Mouse (Mus musculus) urinary bladder, adult 18-20 months (tissue): ENCODE data around the gene Prdm10.

Experiments
- DNase-seq, 2 experiments: peaks; one replicate each; pipeline ENCODE4 v3.0.0; 2022; ENCODE audit warnings: low spot score in 2 of 2, mixed read lengths in 2 of 2

Prdm10 gene

DNA sequence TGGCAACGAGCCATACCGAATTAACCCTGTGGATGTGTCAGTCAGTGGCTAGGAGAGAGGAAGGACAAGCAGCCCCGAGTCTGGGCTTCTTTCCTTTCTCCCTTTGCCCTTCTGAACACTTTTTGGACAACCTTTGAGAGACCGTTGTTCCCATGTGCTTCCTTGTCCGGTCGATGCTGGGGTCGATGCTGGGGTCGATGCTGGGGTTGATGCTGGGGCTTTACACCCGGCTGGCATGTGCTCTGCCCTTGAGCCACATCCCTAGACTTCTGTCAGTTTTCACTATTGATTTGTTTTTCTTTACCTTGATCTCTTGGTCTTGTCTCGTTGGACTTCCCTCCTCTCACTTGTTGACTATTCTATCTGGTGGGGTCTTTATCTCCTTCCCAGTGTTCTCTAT lies 73.2 kb downstream of the Prdm10 start:
- no peak for DNase-seq

- DNase-seq = no peak
These were observed 73.7 kb downstream of the Prdm10 start for GRCm38 (mm10) chr9:31354051-31354450.

GRCm38 (mm10) chr9:31363698-31364609 lies 83.6 kb downstream of the Prdm10 start:
- no peak for DNase-seq

DNA sequence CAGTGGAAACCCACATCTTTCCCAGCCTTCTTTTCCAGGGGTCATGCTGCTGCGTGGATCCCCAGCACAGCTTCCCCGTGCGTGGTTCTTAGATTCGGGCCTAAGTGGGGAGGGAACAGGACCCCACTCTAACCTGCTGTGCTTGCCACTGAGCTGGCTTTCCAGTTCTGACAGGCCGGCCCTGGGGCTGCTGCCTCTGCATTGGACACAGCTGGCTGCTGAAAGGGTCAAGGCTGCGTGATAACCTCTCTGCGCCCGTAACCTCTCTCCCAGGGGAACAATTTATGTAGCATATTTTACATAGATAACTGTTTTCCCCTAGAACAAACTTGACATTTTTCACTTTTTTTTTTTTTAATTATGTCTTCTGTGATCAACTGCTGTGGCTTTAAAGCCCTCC lies 84.7 kb downstream of the Prdm10 start:
- DNase-seq = no peak

- no peak for DNase-seq
These were observed 91.4 kb downstream of the Prdm10 start for GRCm38 (mm10) chr9:31371740-31372139.

GRCm38 (mm10) chr9:31376661-31377060 lies 96.3 kb downstream of the Prdm10 start:
- no peak for DNase-seq

- DNase-seq = no peak
These were observed 104.6 kb downstream of the Prdm10 start for GRCm38 (mm10) chr9:31384786-31385499.

- peak in 1 of 2 experiments; percentile 16 for DNase-seq
These were observed 105.1 kb downstream of the Prdm10 start for GRCm38 (mm10) chr9:31385500-31385869.

DNA sequence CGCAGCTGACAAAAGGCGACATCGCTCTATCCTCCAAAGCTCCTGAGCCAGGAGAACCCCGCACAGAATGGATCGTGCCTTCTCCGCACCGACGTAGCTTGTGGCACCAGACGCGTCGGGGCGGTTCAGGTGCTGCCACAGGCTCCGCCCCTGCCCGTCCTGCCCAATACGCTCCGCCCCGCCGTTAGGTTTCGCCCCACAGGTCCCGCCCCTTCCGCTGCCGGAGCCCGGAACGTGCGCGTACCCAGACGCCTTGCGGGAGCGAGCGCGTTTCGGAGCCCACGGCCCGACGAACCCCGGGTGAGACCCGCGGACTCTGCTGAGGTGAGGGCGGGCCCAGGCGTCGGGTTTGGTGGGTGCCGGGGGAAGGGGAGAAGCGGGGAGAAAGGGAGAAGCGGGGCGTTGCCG lies 105.6 kb downstream of the Prdm10 start, which contains the start of gene Nfrkb:
TSS of gene Nfrkb (plus strand) at position 246 of the 408 bp plus-strand sequence.
- peak; percentile 91 to 94 for DNase-seq

DNA sequence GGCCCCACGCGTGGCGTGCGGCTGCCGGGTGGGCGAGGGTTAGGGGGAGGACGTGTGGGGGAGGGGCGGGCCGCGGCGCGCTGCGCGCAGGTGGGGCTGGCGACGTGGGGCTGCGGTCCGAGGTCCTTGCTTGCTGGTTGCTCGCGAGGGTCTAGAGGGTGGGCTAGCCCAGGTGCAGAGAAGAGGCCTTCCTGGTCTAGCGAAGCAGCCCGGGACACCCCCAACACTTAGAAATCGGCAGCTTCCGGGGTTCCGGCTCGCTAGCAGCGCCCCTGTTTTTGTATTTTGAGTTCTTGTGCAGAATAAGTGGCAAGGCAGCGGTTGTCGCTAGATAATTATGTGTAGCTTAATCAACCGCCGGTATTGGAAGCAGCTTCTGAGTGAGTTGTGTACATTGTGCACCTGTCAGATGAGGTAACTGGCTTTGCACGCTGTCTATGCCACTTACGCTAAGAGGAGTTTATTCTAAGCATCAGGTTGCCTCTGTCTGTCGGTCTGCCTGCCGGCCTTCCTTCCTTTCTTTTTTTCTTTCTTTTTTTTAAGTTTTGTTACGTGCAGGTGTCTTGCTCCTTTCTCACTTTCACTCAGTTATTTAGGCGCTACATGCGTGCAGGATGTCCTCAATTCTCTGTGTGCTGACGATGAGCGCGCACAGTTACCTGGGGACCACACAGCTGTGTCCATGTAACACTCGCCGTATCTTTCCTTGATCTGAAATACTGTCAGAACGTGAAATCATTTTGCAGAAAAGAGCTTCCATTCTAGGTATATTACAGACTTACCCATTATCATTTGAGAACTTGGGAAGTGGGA lies 106.2 kb downstream of the Prdm10 start:
- DNase-seq = peak in 1 of 2 experiments; percentile 14

DNA sequence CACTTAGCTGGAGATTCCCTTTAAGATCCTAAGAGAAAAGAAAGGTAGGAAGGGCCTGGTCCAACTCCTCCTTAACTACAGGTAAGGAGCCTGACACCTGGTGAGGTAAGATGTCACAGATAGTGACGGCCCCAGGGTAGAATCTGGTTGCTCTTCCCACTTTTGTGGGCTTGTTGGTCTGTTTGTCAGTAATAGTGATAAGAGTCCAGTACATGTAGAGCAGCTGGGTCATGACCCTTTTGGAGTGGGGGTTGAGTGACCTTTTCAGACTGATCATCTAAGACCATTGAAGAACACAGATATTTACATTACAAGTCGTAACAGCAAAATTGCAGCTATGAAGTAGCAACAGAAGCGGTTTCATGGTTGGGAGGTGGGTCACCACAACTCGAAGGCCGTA lies 106.9 kb downstream of the Prdm10 start:
- no peak for DNase-seq

DNA sequence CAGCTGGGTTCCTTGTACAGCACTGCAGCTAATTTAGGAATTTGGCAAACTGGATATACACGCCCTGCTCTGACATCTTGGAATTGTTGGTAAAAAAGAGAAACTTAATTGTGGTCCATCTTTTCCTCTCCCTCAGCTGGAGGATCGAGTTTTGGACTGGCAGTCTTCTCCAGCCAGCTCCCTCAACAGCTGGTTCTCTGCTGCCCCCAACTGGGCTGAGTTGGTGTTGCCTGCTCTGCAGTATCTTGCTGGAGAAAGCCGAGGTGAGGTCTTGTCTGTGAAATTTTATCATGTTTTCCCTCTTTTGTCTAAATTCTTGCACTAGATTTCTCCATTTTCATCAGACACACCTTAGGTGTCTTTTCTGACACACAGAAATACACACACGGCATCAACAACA lies 120.1 kb downstream of the Prdm10 start:
- DNase-seq = peak; percentile 41 to 73

GRCm38 (mm10) chr9:31404311-31404710 lies 124.0 kb downstream of the Prdm10 start:
- DNase-seq = no peak

- DNase-seq = peak; percentile 33 to 35
These were observed 124.9 kb downstream of the Prdm10 start for GRCm38 (mm10) chr9:31405217-31405616.

GRCm38 (mm10) chr9:31412165-31412564 lies 131.8 kb downstream of the Prdm10 start:
- no peak for DNase-seq

DNA sequence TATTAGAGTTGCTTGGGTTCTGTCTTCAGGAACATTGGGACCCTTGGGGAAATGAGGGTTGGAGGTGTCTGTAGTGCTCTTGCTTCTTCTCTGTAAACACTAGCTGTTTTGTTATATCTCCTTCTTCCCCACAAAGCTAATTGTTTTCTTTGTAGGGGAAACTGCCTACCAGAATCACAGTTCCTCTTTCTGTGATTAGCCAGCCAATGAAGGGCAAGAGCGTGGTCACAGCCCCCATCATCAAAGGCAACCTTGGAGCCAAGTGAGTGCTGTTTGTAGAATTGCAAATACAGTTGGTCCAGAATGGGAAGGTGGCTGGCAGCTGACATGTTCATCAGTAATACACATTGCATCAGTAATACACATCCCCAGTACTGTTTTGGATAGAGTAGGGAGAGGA lies 138.5 kb downstream of the Prdm10 start:
- no peak for DNase-seq

DNA sequence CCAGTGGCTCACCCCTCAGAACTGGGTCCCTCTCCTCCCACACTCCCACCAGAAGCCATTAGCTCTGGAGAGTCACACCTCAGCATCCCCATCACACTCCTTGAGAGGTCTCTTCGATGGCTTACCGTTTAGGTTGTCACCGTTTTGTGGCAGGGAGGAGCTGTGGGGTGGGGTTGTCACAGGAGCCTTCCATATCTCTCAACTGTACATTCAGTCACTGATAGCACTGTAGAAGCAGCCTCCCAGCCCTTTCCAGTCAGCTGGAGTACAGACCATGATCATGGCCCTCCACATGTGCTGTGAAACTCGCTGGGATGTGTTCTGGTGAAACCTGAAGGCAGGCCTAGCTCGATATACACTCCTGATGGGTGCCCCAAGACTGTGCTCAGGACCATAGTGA lies 141.8 kb downstream of the Prdm10 start:
- DNase-seq = no peak

DNA sequence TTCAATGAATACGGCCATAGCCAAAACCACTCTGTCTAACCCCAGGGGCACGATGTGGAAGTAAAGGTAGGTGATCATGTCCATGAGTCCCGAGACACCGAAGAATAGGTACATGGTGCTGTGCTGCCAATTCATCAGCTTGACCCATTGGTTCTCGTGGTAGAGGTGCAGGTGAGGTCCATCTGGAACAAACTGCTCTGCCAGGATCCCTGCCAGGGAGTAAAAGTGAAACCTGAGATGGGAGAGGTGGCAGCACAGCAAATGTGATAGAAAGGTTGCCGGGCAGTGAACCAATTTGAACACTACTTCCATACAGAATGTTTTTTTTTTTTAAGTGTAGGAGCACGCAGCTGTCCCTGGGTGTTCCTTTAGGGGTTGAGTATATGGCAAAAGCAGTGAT lies 148.6 kb downstream of the Prdm10 start:
- DNase-seq = no peak

DNA sequence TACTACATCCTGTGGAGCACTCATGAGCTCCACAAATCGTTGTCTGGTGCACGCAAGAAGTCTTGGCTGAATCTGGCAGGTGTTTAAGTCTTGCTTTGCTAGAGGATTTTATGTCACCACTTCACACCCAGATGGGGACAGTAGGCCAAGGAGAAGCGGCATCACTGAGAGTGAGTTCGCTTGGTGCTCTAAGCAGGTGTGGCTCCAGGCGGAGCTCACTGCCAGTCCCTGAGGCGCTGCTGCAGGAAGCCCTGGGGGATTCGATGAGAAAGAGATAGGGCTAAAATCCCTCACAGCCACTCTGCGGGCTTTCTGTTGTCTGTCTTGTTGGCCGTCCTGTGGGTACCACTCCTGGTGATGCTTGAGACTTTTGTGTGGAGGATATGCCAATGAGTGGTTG lies 149.7 kb downstream of the Prdm10 start:
- DNase-seq = no peak
